Mouse (Mus musculus) thymus, postnatal 14 days (tissue): ENCODE measurements around the gene Armh3.

Experiments used
- DNase-seq: peaks from one replicate; pipeline ENCODE4 v3.0.0; 2021

Gene Armh3

GRCm38 (mm10) chr19:45997785-45998693 lies at the start of gene Armh3:
TSS of gene Armh3 (minus strand) at chr19:45998488.
- peak; percentile 94 for DNase-seq

GRCm38 (mm10) chr19:46047426-46047825 lies 49.1 kb upstream of the Armh3 start:
- DNase-seq, result no peak

- DNase-seq, result no peak
Measured at GRCm38 (mm10) chr19:46046621-46047025, 48.3 kb upstream of the Armh3 start.

- DNase-seq, result peak; percentile 35
Measured at GRCm38 (mm10) chr19:46045696-46046311, 47.5 kb upstream of the Armh3 start.

- DNase-seq, result peak; percentile 80
Measured at GRCm38 (mm10) chr19:46044993-46045695, 46.9 kb upstream of the Armh3 start, which contains the start of gene Ldb1. TSS of gene Ldb1 (minus strand) at chr19:46045214.

GRCm38 (mm10) chr19:46044271-46044992 lies 46.1 kb upstream of the Armh3 start, which contains the start of gene Pprc1:
TSS of gene Pprc1 (plus strand) at chr19:46044886.
- DNase-seq, result peak; percentile 40

- no peak for DNase-seq
Measured at GRCm38 (mm10) chr19:46043380-46043779, 45.1 kb upstream of the Armh3 start.

- DNase-seq, result peak; percentile 75
Measured at GRCm38 (mm10) chr19:46042476-46043011, 44.3 kb upstream of the Armh3 start.

- peak; percentile 75 for DNase-seq
Measured at GRCm38 (mm10) chr19:46041933-46042475, 43.7 kb upstream of the Armh3 start.

GRCm38 (mm10) chr19:46041299-46041932 lies 43.1 kb upstream of the Armh3 start:
- no peak for DNase-seq

- peak; percentile 73 for DNase-seq
Measured at GRCm38 (mm10) chr19:46040149-46040902, 42.0 kb upstream of the Armh3 start.

- peak; percentile 97 for DNase-seq
Measured at GRCm38 (mm10) chr19:46039478-46039877, 41.2 kb upstream of the Armh3 start.

- DNase-seq, result peak; percentile 55
Measured at GRCm38 (mm10) chr19:46038851-46039260, 40.6 kb upstream of the Armh3 start.

- peak; percentile 73 for DNase-seq
Measured at GRCm38 (mm10) chr19:46037925-46038850, 39.9 kb upstream of the Armh3 start.

GRCm38 (mm10) chr19:46037243-46037924 lies 39.1 kb upstream of the Armh3 start:
- DNase-seq, result peak; percentile 83

- peak; percentile 51 for DNase-seq
Measured at GRCm38 (mm10) chr19:46036477-46037242, 38.4 kb upstream of the Armh3 start.

GRCm38 (mm10) chr19:46035971-46036370 lies 37.7 kb upstream of the Armh3 start:
- no peak for DNase-seq

GRCm38 (mm10) chr19:46033911-46034310 lies 35.6 kb upstream of the Armh3 start:
- no peak for DNase-seq
